Mouse (Mus musculus): ENCODE results near the gene Sema4c. TPM values are rescaled to one million over a fixed set of nuclear protein-coding genes. Genes with fewer than 3 reads are reported as not detected.

Gene Sema4c
- total and polyA plus RNA-seq, 3 experiments, result 0.70 to 3.4 (median 1.5) TPM

GRCm38 (mm10) chr1:36569694-36570276 lies 11.6 kb upstream of the Sema4c start:
- TF ChIP-seq NRF1 (IDR thresholded peaks at IDR 0.05; ENCODE audit: low read depth, low read length) (no peak), USF1 (IDR thresholded peaks at IDR 0.05; ENCODE audit: low read depth, low read length) (no peak), ZC3H11A (IDR thresholded peaks at IDR 0.05; ENCODE audit: low read depth, low read length) (no peak), E2F4 (IDR thresholded peaks at IDR 0.05; ENCODE audit: insufficient replicate concordance, low read depth, low read length) (no peak), ELF1 (IDR thresholded peaks at IDR 0.05; ENCODE audit: low read depth, low read length) (no peak), SMC3 (IDR thresholded peaks at IDR 0.05; ENCODE audit: low read depth, low read length) (no peak), JUN (IDR thresholded peaks at IDR 0.05; ENCODE audit: insufficient read depth, low read depth, low read length) (no peak), MEF2A (IDR thresholded peaks at IDR 0.05; ENCODE audit: borderline replicate concordance, low read depth, low read length) (no peak), IRF4 (IDR thresholded peaks at IDR 0.05; ENCODE audit: low read depth, low read length) (no peak), TBP (conservative IDR thresholded peaks at IDR 0.05; ENCODE audit: low read depth, low read length) (no peak), ETS1 (conservative IDR thresholded peaks at IDR 0.05; ENCODE audit: low read depth, low read length) (no peak), BHLHE40 (IDR thresholded peaks at IDR 0.05; ENCODE audit: low read depth, low read length) (no peak), RCOR1 (conservative IDR thresholded peaks at IDR 0.05; ENCODE audit: low read depth, low read length) (no peak), CTCF (conservative IDR thresholded peaks at IDR 0.05 in 1 of 2, IDR thresholded peaks at IDR 0.05 in 1 of 2; ENCODE audit: low read depth in 2 of 2, low read length in 2 of 2) (no peak), EP300 (IDR thresholded peaks at IDR 0.05; ENCODE audit: low read length) (no peak), POLR2AphosphoS2 (IDR thresholded peaks at IDR 0.05; ENCODE audit: low read depth, low read length) (no peak)
- in situ Hi-C loops (cut with MboI; ENCODE audit: low pct_ligation_motif_present, low pct_unique_long_range_greater_than_20kb, low sequenced_read_pairs), result loop anchor here (5.0 kb wide), 1 partner anchor 33 kb away; no protein-coding TSS in a partner anchor
- Histone ChIP-seq H3K27ac (ENCODE audit: insufficient read depth, low read depth) (no peak overlapping the region), H3K79me2 (replicated peaks; ENCODE audit: control insufficient read depth, extremely low read depth, insufficient read depth, poor library complexity, severe bottlenecking) (no peaks in the 10 kb centered on the region), H3K36me3 (replicated peaks in 1 of 2; ENCODE audit: control insufficient read depth in 1 of 2, insufficient read depth in 1 of 2, low read length in 1 of 2) (no peaks in the 10 kb centered on the region), H3K27me3 (replicated peaks) (no peaks in the 10 kb centered on the region), H3K9ac (ENCODE audit: insufficient read depth, low read depth) (no peak overlapping the region), H3K9me3 (replicated peaks; ENCODE audit: low read length) (no peaks in the 10 kb centered on the region), H3K4me3 (replicated peaks in 1 of 3; ENCODE audit: low read depth in 2 of 3, low read length in 2 of 3, poor library complexity in 1 of 3) (no peak overlapping the region), H3K4me2 (ENCODE audit: insufficient read depth, low read depth, poor library complexity, severe bottlenecking) (no peak overlapping the region), H3K4me1 (ENCODE audit: control insufficient read depth in 1 of 2, insufficient read depth in 2 of 2) (peaks cover 12 to 49% of the 10 kb centered on the region in 2 experiments)
- DNase-seq (ENCODE audit: extremely low read depth), result no peak
- dilution Hi-C loops (cut with MboI; ENCODE audit: extremely low pct_ligation_motif_present, extremely low pct_unique_long_range_greater_than_20kb, low sequenced_read_pairs), result no loop called here

- dilution Hi-C loops (cut with MboI; ENCODE audit: extremely low pct_ligation_motif_present, extremely low pct_unique_long_range_greater_than_20kb, low sequenced_read_pairs) (no loop called here), in situ Hi-C loops (cut with MboI; ENCODE audit: low pct_ligation_motif_present, low pct_unique_long_range_greater_than_20kb, low sequenced_read_pairs) (loop anchor here (5.0 kb wide), 1 partner anchor 34 kb away; no protein-coding TSS in a partner anchor)
- Histone ChIP-seq H3K36me3 (replicated peaks in 1 of 2; ENCODE audit: control insufficient read depth in 1 of 2, insufficient read depth in 1 of 2, low read length in 1 of 2) (no peaks in the 10 kb centered on the region), H3K4me3 (replicated peaks in 1 of 3; ENCODE audit: low read depth in 2 of 3, low read length in 2 of 3, poor library complexity in 1 of 3) (no peak overlapping the region), H3K4me1 (ENCODE audit: control insufficient read depth in 1 of 2, insufficient read depth in 2 of 2) (peaks cover 22 to 59% of the 10 kb centered on the region in 2 experiments), H3K9me3 (replicated peaks; ENCODE audit: low read length) (no peaks in the 10 kb centered on the region), H3K9ac (ENCODE audit: insufficient read depth, low read depth) (no peak overlapping the region), H3K27ac (ENCODE audit: insufficient read depth, low read depth) (no peak overlapping the region), H3K79me2 (replicated peaks; ENCODE audit: control insufficient read depth, extremely low read depth, insufficient read depth, poor library complexity, severe bottlenecking) (no peaks in the 10 kb centered on the region), H3K27me3 (replicated peaks) (no peaks in the 10 kb centered on the region), H3K4me2 (ENCODE audit: insufficient read depth, low read depth, poor library complexity, severe bottlenecking) (no peak overlapping the region)
- no peak for DNase-seq (ENCODE audit: extremely low read depth)
- TF ChIP-seq MXI1 (IDR thresholded peaks at IDR 0.05; ENCODE audit: low read depth, low read length), result no peak
- TF ChIP-seq ZKSCAN1 (IDR thresholded peaks at IDR 0.05; ENCODE audit: borderline replicate concordance, low read depth, low read length), result no peak
- no peak for TF ChIP-seq USF2 (conservative IDR thresholded peaks at IDR 0.05; ENCODE audit: low read depth, low read length)
- TF ChIP-seq MYC (IDR thresholded peaks at IDR 0.05; ENCODE audit: low read depth, low read length), result no peak
- TF ChIP-seq TCF12 (IDR thresholded peaks at IDR 0.05; ENCODE audit: low read depth, low read length), result no peak
- no peak for TF ChIP-seq JUN (IDR thresholded peaks at IDR 0.05; ENCODE audit: insufficient read depth, low read depth, low read length)
- no peak for TF ChIP-seq BHLHE40 (IDR thresholded peaks at IDR 0.05; ENCODE audit: low read depth, low read length)
- TF ChIP-seq CHD1 (IDR thresholded peaks at IDR 0.05; ENCODE audit: low read depth, low read length), result no peak
Measured at GRCm38 (mm10) chr1:36568776-36569175, 10.6 kb upstream of the Sema4c start.

All from CH12.LX (cell line).